Mouse (Mus musculus) kidney, embryonic 16.5 days (tissue): Measurements from ENCODE around the gene BC061237. TPM values are rescaled to one million over a fixed set of nuclear protein-coding genes. Genes with fewer than 3 reads are reported as not detected.
"Not testable (repeated sequence)": the region's sequence is repeated elsewhere in the genome, so short reads cannot be mapped to it uniquely, and the experiment has no call there.

Source experiments
- ATAC-seq: fragments of 200-750 bp; cut with Nextera tagmentation; 2 replicates; pipeline ENCODE4 v1.8.0; 2017; ENCODE audit warnings: moderate TSS enrichment; ENCODE audit not compliant: low FRiP score, low TSS enrichment
- H3K27ac ChIP-seq: fragments of 300-500 bp; sonication (generic); 2 replicates; pipeline ENCODE4 v1.5.1; 2014; ENCODE audit warnings: low read length
- H3K27me3 ChIP-seq: fragments of 300-500 bp; sonication (generic); 2 replicates; pipeline ENCODE4 v1.6.1; 2014; ENCODE audit warnings: low read length, control low read depth, mixed read lengths; ENCODE audit not compliant: insufficient read depth
- H3K36me3 ChIP-seq: fragments of 300-500 bp; sonication (generic); 2 replicates; pipeline ENCODE4 v1.6.1; 2014; ENCODE audit warnings: low read length, control low read depth, mixed read lengths; ENCODE audit not compliant: insufficient read depth
- H3K4me1 ChIP-seq: fragments of 300-500 bp; sonication (generic); 2 replicates; pipeline ENCODE4 v1.6.1; 2014; ENCODE audit warnings: low read length, control low read depth, mixed read lengths; ENCODE audit not compliant: insufficient read depth
- H3K4me2 ChIP-seq: fragments of 300-500 bp; sonication (generic); replicated peaks from 2 replicates; pipeline ENCODE4 v1.6.1; 2014; ENCODE audit warnings: low read depth, low read length
- H3K4me3 ChIP-seq: fragments of 300-500 bp; sonication (generic); 2 replicates; pipeline ENCODE4 v1.5.1; 2014; ENCODE audit warnings: mild to moderate bottlenecking, low read length
- H3K9ac ChIP-seq: fragments of 300-500 bp; sonication (generic); replicated peaks from 2 replicates; pipeline ENCODE4 v1.6.1; 2014; ENCODE audit warnings: low read length
- H3K9me3 ChIP-seq: fragments of 300-500 bp; sonication (generic); 2 replicates; pipeline ENCODE4 v1.6.1; 2016; ENCODE audit warnings: low read length, control low read depth
- WGBS: fragments of 180-500 bp; shearing (Covaris S2); extraction: QIAGEN DNeasy Blood & Tissue Kit; methylation state at CpG from one replicate; pipeline ENCODE4 v1.1.7; 2014; 5-methylcytosine and 5-hydroxymethylcytosine counted together
- polyA plus RNA-seq: library from polyadenylated mRNA; unstranded; fragments of >200 nt; fragmentation: Nextera tagmentation; extraction: Ambion mirVana; gene quantifications from 2 replicates; pipeline ENCODE4 v1.2.1, GENCODE M21; 2015

The BC061237 gene
- polyA plus RNA-seq: not detected in 2 replicates

DNA sequence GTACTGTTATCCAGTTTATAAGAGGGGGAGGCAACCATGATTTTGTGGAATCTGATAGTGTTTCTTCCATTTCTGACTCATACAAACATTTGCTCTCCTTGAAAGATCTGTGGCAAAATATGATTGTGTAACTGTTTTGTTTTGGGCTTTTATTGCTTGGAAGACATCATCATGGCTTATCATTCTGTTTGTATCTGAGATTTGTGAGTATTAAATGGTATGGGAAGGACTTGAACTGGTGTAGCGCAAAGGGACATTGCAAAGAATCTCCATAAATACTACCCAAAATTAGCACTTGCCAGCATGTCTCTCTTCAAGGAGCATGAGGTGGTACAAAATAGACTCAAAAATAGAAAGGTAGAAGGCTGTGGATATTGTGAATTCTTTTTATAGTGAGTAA, at the start of gene BC061237:
Gene BC061237 (plus strand): TSS at position 301 of the 400 bp plus-strand sequence.
- H3K9me3 ChIP-seq, H3K27ac ChIP-seq, H3K4me1 ChIP-seq, H3K36me3 ChIP-seq, ATAC-seq, H3K4me2 ChIP-seq, H3K4me3 ChIP-seq, H3K27me3 ChIP-seq, H3K9ac ChIP-seq: not testable (repeated sequence)
- 100% methylated on average over 1 of the region's 1 CpGs for WGBS

DNA sequence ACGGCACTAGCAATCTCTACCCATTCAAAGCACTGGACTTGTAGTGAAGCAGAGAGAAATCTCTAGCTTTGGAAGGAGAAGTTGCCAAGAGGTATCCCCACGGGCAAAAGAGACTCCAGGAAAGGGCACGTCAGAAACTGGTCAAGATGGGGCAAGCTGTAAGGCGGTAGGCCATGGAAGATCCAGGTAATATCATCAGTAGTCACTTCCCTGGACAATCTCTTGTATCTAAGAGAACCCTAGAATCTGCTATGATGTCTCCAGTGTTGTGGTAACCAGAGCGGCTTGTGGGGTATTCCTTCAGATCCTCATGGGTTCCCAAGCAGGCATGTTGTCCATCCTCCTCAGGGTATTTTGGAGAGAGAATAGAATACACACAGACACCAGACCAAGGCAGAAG, 25.7 kb downstream of the BC061237 start, which contains the start of gene Gm17093:
Gene Gm17093 (plus strand): TSS at position 301 of the 400 bp plus-strand sequence.
- not testable (repeated sequence) for H3K9ac ChIP-seq, H3K4me2 ChIP-seq, H3K27ac ChIP-seq, H3K4me3 ChIP-seq, H3K27me3 ChIP-seq, H3K9me3 ChIP-seq, H3K36me3 ChIP-seq, ATAC-seq, H3K4me1 ChIP-seq
- WGBS: 84% methylated on average over 5 of the region's 5 CpGs

DNA sequence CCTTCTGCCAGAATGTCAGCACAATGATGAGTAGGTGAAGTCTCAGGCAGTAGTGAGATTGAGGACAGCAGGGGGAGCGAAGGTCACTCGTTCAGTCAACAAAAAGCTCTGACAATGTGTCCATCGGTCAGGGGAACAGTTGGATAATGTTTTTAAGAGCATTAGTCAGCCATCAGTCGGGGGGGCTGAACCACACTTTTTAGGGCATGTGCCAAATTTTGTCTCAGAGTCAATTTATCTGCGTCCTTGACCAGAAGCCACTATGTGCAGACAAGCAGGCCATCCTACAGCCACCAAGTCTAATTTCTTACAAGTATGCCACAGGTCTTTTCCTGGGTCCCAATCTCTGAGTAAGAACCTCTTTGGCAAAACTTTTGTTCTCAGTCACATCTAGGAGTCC, 55.7 kb downstream of the BC061237 start:
- not testable (repeated sequence) for H3K36me3 ChIP-seq, ATAC-seq, H3K9me3 ChIP-seq, H3K27ac ChIP-seq, H3K4me2 ChIP-seq, H3K4me3 ChIP-seq, H3K9ac ChIP-seq, H3K4me1 ChIP-seq, H3K27me3 ChIP-seq
- 79% methylated on average over 3 of the region's 5 CpGs for WGBS

Other genes with a start within 250 kb of the BC061237 start
- not detected in 2 replicates for gene Gm8220, start 206.9 kb upstream of the BC061237 start, polyA plus RNA-seq
- not detected in 2 replicates for gene Gm5930, start 153.9 kb upstream of the BC061237 start, polyA plus RNA-seq
- not detected in 2 replicates for gene Gm8229, start 127.1 kb upstream of the BC061237 start, polyA plus RNA-seq
- gene Gm3371, start 81.8 kb upstream of the BC061237 start, polyA plus RNA-seq: not detected in 2 replicates
- gene Gm8232, start 58.8 kb upstream of the BC061237 start, polyA plus RNA-seq: not detected in 2 replicates
- not detected in 2 replicates for gene Gm17093, start 25.8 kb downstream of the BC061237 start, polyA plus RNA-seq
- not detected in 2 replicates for gene Gm8247, start 90.7 kb downstream of the BC061237 start, polyA plus RNA-seq
- gene Gm5624, start 135.5 kb downstream of the BC061237 start, polyA plus RNA-seq: not detected in 2 replicates
- not detected in 2 replicates for gene Gm8257, start 214.0 kb downstream of the BC061237 start, polyA plus RNA-seq